Mouse (Mus musculus): Measurements from ENCODE around the gene Ergic1. TPM values are rescaled to one million over a fixed set of nuclear protein-coding genes. Genes with fewer than 3 reads are reported as not detected.

Gene Ergic1
- polyA plus RNA-seq, 1 experiment: 114 TPM

- Histone ChIP-seq H3K27me3 (ENCODE audit: control insufficient read depth, insufficient read depth, insufficient read length) (no peaks in the 10 kb centered on the region), H3K4me3 (ENCODE audit: insufficient read depth, poor library complexity, severe bottlenecking) (no peak overlapping the region), H3K79me2 (ENCODE audit: control insufficient read depth, insufficient read depth) (no peaks in the 10 kb centered on the region), H3ac (ENCODE audit: control insufficient read depth, insufficient read length, low read depth) (no peak overlapping the region), H3K36me3 (ENCODE audit: control insufficient read depth, insufficient read depth) (no peaks in the 10 kb centered on the region), H3K79me3 (ENCODE audit: low read depth) (no peaks in the 10 kb centered on the region)
- TF ChIP-seq MAX (IDR thresholded peaks at IDR 0.05) (no peak), MYOG (IDR thresholded peaks at IDR 0.05; ENCODE audit: control insufficient read depth, extremely low read depth, insufficient read length) (no peak), USF1 (IDR thresholded peaks at IDR 0.05; ENCODE audit: low read depth) (no peak), CEBPB (IDR thresholded peaks at IDR 0.05; ENCODE audit: low read depth) (no peak), FOSL1 (IDR thresholded peaks at IDR 0.05; ENCODE audit: insufficient read depth, low read length, poor library complexity, severe bottlenecking) (no peak), MYOD1 (IDR thresholded peaks at IDR 0.05; ENCODE audit: control insufficient read depth, insufficient read length, low read depth) (no peak), CTCF (IDR thresholded peaks at IDR 0.05; ENCODE audit: control insufficient read depth, insufficient read depth, insufficient read length) (no peak)
Measured at GRCm38 (mm10) chr17:26527291-26527690, 34.0 kb upstream of the Ergic1 start.

GRCm38 (mm10) chr17:26528751-26529150, 32.5 kb upstream of the Ergic1 start:
- Histone ChIP-seq H3K36me3 (ENCODE audit: control insufficient read depth, insufficient read depth) (no peaks in the 10 kb centered on the region), H3K79me2 (ENCODE audit: control insufficient read depth, insufficient read depth) (no peaks in the 10 kb centered on the region), H3ac (ENCODE audit: control insufficient read depth, insufficient read length, low read depth) (no peak overlapping the region), H3K79me3 (ENCODE audit: low read depth) (no peaks in the 10 kb centered on the region), H3K27me3 (ENCODE audit: control insufficient read depth, insufficient read depth, insufficient read length) (no peaks in the 10 kb centered on the region), H3K4me3 (ENCODE audit: insufficient read depth, poor library complexity, severe bottlenecking) (no peak overlapping the region)
- TF ChIP-seq MYOG (IDR thresholded peaks at IDR 0.05; ENCODE audit: control insufficient read depth, extremely low read depth, insufficient read length) (no peak), FOSL1 (IDR thresholded peaks at IDR 0.05; ENCODE audit: insufficient read depth, low read length, poor library complexity, severe bottlenecking) (no peak), MYOD1 (IDR thresholded peaks at IDR 0.05; ENCODE audit: control insufficient read depth, insufficient read length, low read depth) (no peak), MAX (IDR thresholded peaks at IDR 0.05) (no peak), USF1 (IDR thresholded peaks at IDR 0.05; ENCODE audit: low read depth) (no peak), CEBPB (IDR thresholded peaks at IDR 0.05; ENCODE audit: low read depth) (no peak), CTCF (IDR thresholded peaks at IDR 0.05; ENCODE audit: control insufficient read depth, insufficient read depth, insufficient read length) (no peak)

- H3K27me3 ChIP-seq (ENCODE audit: control insufficient read depth, insufficient read depth, insufficient read length): no peaks in the 10 kb centered on the region
- H3K79me3 ChIP-seq (ENCODE audit: low read depth): no peaks in the 10 kb centered on the region
- no peak overlapping the region for H3K4me3 ChIP-seq (ENCODE audit: insufficient read depth, poor library complexity, severe bottlenecking)
- no peaks in the 10 kb centered on the region for H3K36me3 ChIP-seq (ENCODE audit: control insufficient read depth, insufficient read depth)
- H3ac ChIP-seq (ENCODE audit: control insufficient read depth, insufficient read length, low read depth): peak overlapping the region; percentile 54
- TF ChIP-seq CTCF (IDR thresholded peaks at IDR 0.05; ENCODE audit: control insufficient read depth, insufficient read depth, insufficient read length) (no peak), FOSL1 (IDR thresholded peaks at IDR 0.05; ENCODE audit: insufficient read depth, low read length, poor library complexity, severe bottlenecking) (no peak), MAX (IDR thresholded peaks at IDR 0.05) (no peak), MYOG (IDR thresholded peaks at IDR 0.05; ENCODE audit: control insufficient read depth, extremely low read depth, insufficient read length) (no peak), USF1 (IDR thresholded peaks at IDR 0.05; ENCODE audit: low read depth) (no peak), CEBPB (IDR thresholded peaks at IDR 0.05; ENCODE audit: low read depth) (no peak), MYOD1 (IDR thresholded peaks at IDR 0.05; ENCODE audit: control insufficient read depth, insufficient read length, low read depth) (no peak)
- no peaks in the 10 kb centered on the region for H3K79me2 ChIP-seq (ENCODE audit: control insufficient read depth, insufficient read depth)
Measured at GRCm38 (mm10) chr17:26529791-26530241, 31.5 kb upstream of the Ergic1 start.

GRCm38 (mm10) chr17:26530590-26531081, 30.7 kb upstream of the Ergic1 start:
- Histone ChIP-seq H3K79me2 (ENCODE audit: control insufficient read depth, insufficient read depth) (no peaks in the 10 kb centered on the region), H3K27me3 (ENCODE audit: control insufficient read depth, insufficient read depth, insufficient read length) (no peaks in the 10 kb centered on the region), H3ac (ENCODE audit: control insufficient read depth, insufficient read length, low read depth) (peak overlapping the region; percentile 34), H3K4me3 (ENCODE audit: insufficient read depth, poor library complexity, severe bottlenecking) (no peak overlapping the region), H3K36me3 (ENCODE audit: control insufficient read depth, insufficient read depth) (no peaks in the 10 kb centered on the region), H3K79me3 (ENCODE audit: low read depth) (no peaks in the 10 kb centered on the region)
- TF ChIP-seq MYOG (IDR thresholded peaks at IDR 0.05; ENCODE audit: control insufficient read depth, extremely low read depth, insufficient read length): no peak
- peak; percentile 89 for TF ChIP-seq FOSL1 (IDR thresholded peaks at IDR 0.05; ENCODE audit: insufficient read depth, low read length, poor library complexity, severe bottlenecking)
- TF ChIP-seq CTCF (IDR thresholded peaks at IDR 0.05; ENCODE audit: control insufficient read depth, insufficient read depth, insufficient read length): no peak
- peak; percentile 92 for TF ChIP-seq MYOD1 (IDR thresholded peaks at IDR 0.05; ENCODE audit: control insufficient read depth, insufficient read length, low read depth)
- TF ChIP-seq USF1 (IDR thresholded peaks at IDR 0.05; ENCODE audit: low read depth): no peak

DNA sequence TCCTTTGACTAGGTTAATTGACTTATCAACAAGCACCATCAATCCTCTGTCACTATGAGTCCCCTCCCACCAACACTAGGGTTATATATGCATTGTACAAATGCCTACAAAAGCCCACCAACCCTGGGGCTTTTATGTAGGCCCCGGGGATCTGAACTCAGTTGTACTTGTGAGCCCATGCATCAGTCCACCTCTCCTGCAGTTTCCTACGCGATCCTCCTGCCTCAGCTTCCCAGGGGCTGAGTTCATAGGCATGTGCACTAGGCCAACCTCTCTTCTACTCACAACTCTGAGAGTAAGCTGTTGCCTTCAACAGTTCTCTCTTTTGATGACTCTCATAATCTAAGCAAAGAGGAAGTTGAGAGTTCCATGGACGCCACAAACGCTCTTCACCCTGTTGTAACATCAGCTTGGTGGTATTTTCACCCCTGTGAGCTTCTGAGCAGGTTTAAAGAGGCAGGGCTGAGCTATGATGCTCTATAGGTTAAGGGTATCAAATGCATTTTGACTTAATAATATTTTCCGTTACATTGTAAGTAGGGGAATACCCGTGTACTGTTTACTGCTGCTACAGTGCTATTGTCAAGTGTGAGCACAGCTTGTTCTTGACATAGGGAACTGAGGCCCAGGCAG, 29.8 kb upstream of the Ergic1 start:
- no peaks in the 10 kb centered on the region for H3K79me2 ChIP-seq (ENCODE audit: control insufficient read depth, insufficient read depth)
- H3ac ChIP-seq (ENCODE audit: control insufficient read depth, insufficient read length, low read depth): no peak overlapping the region
- H3K79me3 ChIP-seq (ENCODE audit: low read depth): no peaks in the 10 kb centered on the region
- H3K27me3 ChIP-seq (ENCODE audit: control insufficient read depth, insufficient read depth, insufficient read length): no peaks in the 10 kb centered on the region
- TF ChIP-seq CEBPB (IDR thresholded peaks at IDR 0.05; ENCODE audit: low read depth): no peak
- TF ChIP-seq MAX (IDR thresholded peaks at IDR 0.05): no peak
- no peak for TF ChIP-seq CTCF (IDR thresholded peaks at IDR 0.05; ENCODE audit: control insufficient read depth, insufficient read depth, insufficient read length)
- no peak for TF ChIP-seq FOSL1 (IDR thresholded peaks at IDR 0.05; ENCODE audit: insufficient read depth, low read length, poor library complexity, severe bottlenecking)
- TF ChIP-seq USF1 (IDR thresholded peaks at IDR 0.05; ENCODE audit: low read depth): no peak
- TF ChIP-seq MYOG (IDR thresholded peaks at IDR 0.05; ENCODE audit: control insufficient read depth, extremely low read depth, insufficient read length): no peak
- TF ChIP-seq MYOD1 (IDR thresholded peaks at IDR 0.05; ENCODE audit: control insufficient read depth, insufficient read length, low read depth): no peak
- no peak overlapping the region for H3K4me3 ChIP-seq (ENCODE audit: insufficient read depth, poor library complexity, severe bottlenecking)
- no peaks in the 10 kb centered on the region for H3K36me3 ChIP-seq (ENCODE audit: control insufficient read depth, insufficient read depth)
